Mouse (Mus musculus) CD4-positive helper T cell, adult 2 months (primary cell): ENCODE results near the gene Cd48.
A peak's percentile ranks its signal among the peaks of the same experiment; 100 is the strongest.
"Not testable (repeated sequence)": the region's sequence is repeated elsewhere in the genome, so short reads cannot be mapped to it uniquely, and the experiment has no call there.

ENCODE experiments used
- DNase-seq: peaks from one replicate; pipeline ENCODE4 v3.0.0-alpha.2; 2012; ENCODE audit warnings: low read depth, missing footprints, low spot score

Cd48 gene

DNA sequence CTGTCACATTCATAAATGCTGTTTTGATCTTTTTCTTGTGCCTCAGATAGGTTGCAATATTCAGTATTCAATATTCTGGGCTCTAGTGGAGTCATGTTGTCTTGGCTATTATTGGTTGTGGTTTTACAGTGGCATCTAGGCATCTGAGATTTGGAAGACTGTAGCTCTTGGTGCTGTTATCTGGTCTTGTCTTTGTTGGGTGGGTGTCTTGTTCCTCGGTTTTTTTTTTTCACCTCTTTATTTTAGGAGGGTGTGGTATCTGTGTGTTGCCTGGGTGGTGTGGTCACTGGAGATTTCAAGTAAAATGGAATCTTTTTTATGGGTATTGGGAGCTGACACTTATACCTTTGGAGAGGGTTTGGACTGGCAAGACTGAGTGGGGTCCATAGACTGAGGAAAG, 12.1 kb downstream of the Cd48 start:
- DNase-seq: no peak

DNA sequence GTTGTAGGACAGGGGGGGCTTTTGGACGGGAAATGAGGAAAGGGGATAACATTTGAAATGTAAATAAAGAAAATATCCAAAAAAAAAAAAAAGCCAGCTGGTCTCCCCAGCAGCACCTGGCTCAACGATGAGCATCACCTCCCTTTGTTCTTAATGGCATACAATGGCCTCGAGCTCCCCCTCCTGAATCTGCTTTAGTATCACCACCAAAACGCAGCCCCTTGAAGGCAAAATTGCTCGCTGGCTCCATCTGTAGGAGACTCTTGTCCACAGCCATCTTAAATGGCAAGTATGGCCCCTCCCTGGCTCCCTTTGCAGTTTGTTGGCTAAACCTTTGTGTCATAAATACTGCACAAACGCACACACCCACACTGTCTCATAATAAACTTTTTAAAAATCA, 17.2 kb downstream of the Cd48 start:
- peak; percentile 87 for DNase-seq

DNA sequence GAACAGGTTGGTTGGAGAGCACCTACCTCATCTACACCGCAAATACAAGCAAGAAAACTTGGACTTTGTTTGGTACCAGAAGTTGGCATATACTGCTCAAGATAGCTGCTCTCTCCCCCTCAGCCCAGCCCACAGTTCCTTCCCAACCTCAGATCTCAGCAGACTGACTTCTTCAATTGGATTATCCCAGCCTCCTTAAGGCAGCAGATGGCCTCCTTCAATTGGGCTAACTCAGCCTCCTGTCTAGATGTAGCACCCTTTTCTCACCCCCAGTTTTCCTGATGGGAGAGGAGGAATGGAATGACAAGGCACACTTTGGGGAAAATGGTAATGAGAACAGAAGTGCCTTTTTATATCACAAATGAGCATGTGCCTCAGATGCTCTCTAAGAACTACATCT, 31.9 kb downstream of the Cd48 start:
- DNase-seq: not testable (repeated sequence)

DNA sequence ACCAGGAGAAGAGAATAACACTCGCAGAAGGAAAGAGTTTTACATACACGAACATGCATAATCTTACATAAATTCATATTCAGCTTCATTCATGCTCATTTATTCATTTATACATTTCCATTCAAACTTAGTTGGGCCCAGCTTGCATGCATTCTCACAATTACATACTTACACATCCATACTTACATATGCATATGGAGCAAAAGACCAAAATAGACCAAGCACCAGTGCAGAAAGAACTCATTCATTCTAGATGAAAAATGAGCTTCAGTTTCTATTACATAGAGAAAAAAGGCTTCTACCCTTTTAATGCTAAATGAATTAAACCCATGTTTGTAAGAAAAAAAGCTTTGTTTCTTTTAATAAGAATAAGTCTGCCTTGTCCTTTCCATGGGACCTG, 33.6 kb downstream of the Cd48 start:
- DNase-seq: no peak

DNA sequence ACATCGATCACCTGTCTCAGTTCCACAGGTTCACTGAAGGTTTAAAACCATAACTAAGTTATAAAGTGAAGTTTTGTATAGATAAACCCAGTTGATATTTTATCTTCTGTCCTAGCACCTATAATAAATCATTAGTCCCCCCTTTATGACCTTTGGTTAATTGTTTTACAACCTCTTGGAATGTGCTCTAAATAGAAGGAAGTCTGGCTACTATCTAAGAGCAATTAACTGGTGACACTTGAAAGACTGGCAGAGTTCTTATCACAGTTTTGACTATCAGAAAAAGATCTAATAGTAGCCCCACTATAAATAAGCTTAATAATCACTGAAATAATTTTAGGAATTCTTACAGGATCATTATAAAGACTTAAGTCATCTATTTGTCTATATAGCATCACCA, 34.4 kb downstream of the Cd48 start:
- DNase-seq: no peak

DNA sequence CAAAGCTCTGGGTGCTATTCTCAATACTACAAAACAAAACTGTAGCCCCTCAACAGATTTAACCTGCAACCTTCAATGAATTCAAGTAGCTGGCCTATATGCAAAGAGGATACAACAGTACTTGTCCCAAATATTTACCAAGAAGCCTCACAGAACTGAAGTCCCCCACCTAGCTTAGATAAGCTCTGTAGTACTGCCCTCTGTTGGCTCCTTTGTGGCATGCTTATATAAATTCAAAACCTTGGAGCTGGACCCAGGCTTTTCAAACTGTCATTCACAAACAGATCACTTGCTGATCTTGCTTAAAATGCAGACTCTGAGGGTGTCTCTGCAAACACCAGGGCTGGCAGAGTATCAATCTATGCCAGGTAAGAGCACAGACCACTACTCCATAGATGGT, 49.4 kb downstream of the Cd48 start:
- peak; percentile 13 for DNase-seq

DNA sequence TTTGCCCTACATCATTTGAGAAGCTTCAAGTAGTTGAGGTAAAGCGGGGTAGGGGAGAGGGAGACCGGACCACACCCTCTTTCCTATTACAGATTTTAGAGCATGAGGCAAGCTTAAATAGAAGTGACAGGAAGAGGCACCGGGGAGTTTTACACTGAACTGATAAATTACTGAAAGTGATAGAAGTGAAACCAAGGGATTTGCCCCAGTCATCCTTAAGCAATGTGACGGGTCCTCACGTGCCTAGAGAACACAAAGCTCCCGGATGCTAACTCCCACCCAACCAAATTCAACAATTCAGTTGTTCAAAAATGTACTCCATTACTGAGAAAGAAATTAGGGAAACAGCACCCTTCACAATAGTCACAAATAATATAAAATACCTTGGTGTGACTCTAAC, 53.1 kb downstream of the Cd48 start:
- DNase-seq: peak; percentile 15

DNA sequence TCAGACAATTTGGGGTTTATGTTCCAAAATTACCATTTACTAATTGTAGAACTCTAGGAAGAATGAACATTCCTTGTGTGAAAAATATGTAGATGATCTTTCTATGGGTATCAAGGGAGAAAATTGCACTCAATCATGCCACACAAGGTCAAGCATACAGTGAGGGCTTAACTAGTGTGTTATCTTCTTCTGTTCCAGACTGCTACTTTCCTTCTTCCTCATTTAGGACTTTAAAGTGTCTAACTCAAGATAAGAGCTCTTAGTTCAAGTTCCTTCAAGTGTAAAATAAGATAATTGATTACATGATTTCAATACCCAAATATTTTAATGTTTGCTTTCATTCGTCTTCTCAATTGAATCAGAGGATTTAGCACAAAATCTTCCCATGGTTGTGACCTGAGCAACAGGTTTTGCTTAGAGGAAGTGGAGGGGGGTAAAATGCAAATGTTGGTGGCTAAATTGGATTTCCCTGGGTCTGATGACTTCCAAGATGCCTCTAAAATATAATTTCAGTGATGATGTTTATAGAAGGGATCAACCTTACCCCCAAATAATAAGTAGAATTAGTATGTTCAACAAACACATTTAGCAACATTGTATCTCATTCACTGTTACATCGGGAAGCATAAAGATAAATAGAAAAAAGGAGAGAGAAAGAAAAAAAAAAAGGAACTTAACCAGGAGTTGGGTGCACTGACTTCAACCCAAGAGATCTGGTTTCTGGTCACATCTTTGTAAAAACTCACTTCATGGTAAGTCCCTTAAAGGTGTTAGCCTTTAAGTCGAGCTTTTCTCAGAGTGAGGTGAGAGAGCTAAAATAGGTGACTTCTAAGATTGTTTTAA, 66.5 kb downstream of the Cd48 start:
- no peak for DNase-seq
